Mouse (Mus musculus) forebrain, embryonic 13.5 days (tissue): ENCODE data around the gene Anapc15. TPM values are rescaled to one million over a fixed set of nuclear protein-coding genes. Genes with fewer than 3 reads are reported as not detected.

Experiments
- ATAC-seq: fragments of 200-750 bp; cut with Nextera tagmentation; 2 replicates; pipeline ENCODE4 v1.8.0; 2017
- H3K27ac ChIP-seq: fragments of 300-500 bp; sonication (generic); 2 replicates; pipeline ENCODE4 v1.5.1; 2015; ENCODE audit warnings: inconsistent platforms, mild to moderate bottlenecking, moderate library complexity
- H3K27me3 ChIP-seq: fragments of 300-500 bp; sonication (generic); 2 replicates; pipeline ENCODE4 v1.6.1; 2015; ENCODE audit warnings: mild to moderate bottlenecking, inconsistent platforms
- H3K36me3 ChIP-seq: fragments of 300-500 bp; sonication (generic); 2 replicates; pipeline ENCODE4 v1.6.1; 2015; ENCODE audit warnings: mild to moderate bottlenecking, inconsistent platforms; ENCODE audit not compliant: poor library complexity, severe bottlenecking
- H3K4me1 ChIP-seq: fragments of 300-500 bp; sonication (generic); 2 replicates; pipeline ENCODE4 v1.6.1; 2015; ENCODE audit warnings: inconsistent platforms
- H3K4me2 ChIP-seq: fragments of 300-500 bp; sonication (generic); 2 replicates; pipeline ENCODE4 v1.6.1; 2015; ENCODE audit warnings: inconsistent platforms, mild to moderate bottlenecking, moderate library complexity
- H3K4me3 ChIP-seq: fragments of 300-500 bp; sonication (generic); 2 replicates; pipeline ENCODE4 v1.5.1; 2015; ENCODE audit warnings: mild to moderate bottlenecking, inconsistent platforms
- H3K9ac ChIP-seq: fragments of 300-500 bp; sonication (generic); 2 replicates; pipeline ENCODE4 v1.6.1; 2015; ENCODE audit warnings: mild to moderate bottlenecking, inconsistent platforms
- H3K9me3 ChIP-seq: fragments of 300-500 bp; sonication (generic); replicated peaks from 2 replicates; pipeline ENCODE4 v1.6.1; 2016; ENCODE audit warnings: inconsistent platforms
- WGBS: fragments of 180-500 bp; shearing (Covaris S2); methylation state at CpG from one replicate; pipeline ENCODE4 v1.1.7; 2015; 5-methylcytosine and 5-hydroxymethylcytosine counted together
- polyA plus RNA-seq: library from polyadenylated mRNA; unstranded; fragments of >200 nt; fragmentation: Nextera tagmentation; extraction: Ambion mirVana; gene quantifications from 2 replicates; pipeline ENCODE4 v1.2.1, GENCODE M21; 2015

The Anapc15 gene
- polyA plus RNA-seq, 1 experiment from 2014 or later, result 95.4 TPM

- peaks cover 50% of the 10 kb centered on the region for H3K4me1 ChIP-seq
- no peak overlapping the region for H3K4me3 ChIP-seq
- 0 out of 2 replicates have a peak, but pooled peaks cover 2% of the 10 kb centered on the region for H3K27me3 ChIP-seq
- H3K9me3 ChIP-seq, result no peaks in the 10 kb centered on the region
- WGBS, result 60% methylated on average over 3 of the region's 3 CpGs
- peak; percentile 41; the same call in 1 of the 2 replicates for ATAC-seq
- H3K27ac ChIP-seq, result peak overlapping the region; percentile 57
- H3K36me3 ChIP-seq, result peaks cover 43% of the 10 kb centered on the region
- H3K4me2 ChIP-seq, result peak overlapping the region; percentile 97
- no peak overlapping the region for H3K9ac ChIP-seq
These were observed 29.5 kb upstream of the Anapc15 start for GRCm38 (mm10) chr7:101833916-101834584.

- Histone ChIP-seq H3K27me3 (0 out of 2 replicates have a peak, but pooled peaks cover 2% of the 10 kb centered on the region), H3K27ac (peak overlapping the region; percentile 57), H3K4me3 (peak overlapping the region; percentile 71), H3K9ac (peak overlapping the region; percentile 46), H3K4me1 (peaks cover 50% of the 10 kb centered on the region), H3K36me3 (peaks cover 35% of the 10 kb centered on the region), H3K4me2 (peak overlapping the region; percentile 97), H3K9me3 (no peaks in the 10 kb centered on the region)
- WGBS, result 63% methylated on average over 3 of the region's 3 CpGs
- no peak for ATAC-seq
These were observed 28.6 kb upstream of the Anapc15 start for GRCm38 (mm10) chr7:101834903-101835302.

- no peak for ATAC-seq
- H3K9me3 ChIP-seq, result no peaks in the 10 kb centered on the region
- peaks cover 28% of the 10 kb centered on the region for H3K36me3 ChIP-seq
- H3K27me3 ChIP-seq, result 0 out of 2 replicates have a peak, but pooled peaks cover 2% of the 10 kb centered on the region
- H3K4me3 ChIP-seq, result peak overlapping the region; percentile 71
- H3K27ac ChIP-seq, result peak overlapping the region; percentile 84; the same call in 1 of the 2 replicates
- 46% methylated on average over 5 of the region's 5 CpGs for WGBS
- H3K4me2 ChIP-seq, result peak overlapping the region; percentile 97
- H3K4me1 ChIP-seq, result peaks cover 50% of the 10 kb centered on the region
- peak overlapping the region; percentile 90 for H3K9ac ChIP-seq
These were observed 27.9 kb upstream of the Anapc15 start for GRCm38 (mm10) chr7:101835457-101836109.

- no peaks in the 10 kb centered on the region for H3K9me3 ChIP-seq
- peak overlapping the region; percentile 97 for H3K4me2 ChIP-seq
- peaks cover 50% of the 10 kb centered on the region for H3K4me1 ChIP-seq
- 0 out of 2 replicates have a peak, but pooled peaks cover 2% of the 10 kb centered on the region for H3K27me3 ChIP-seq
- H3K9ac ChIP-seq, result peak overlapping the region; percentile 90
- H3K36me3 ChIP-seq, result peaks cover 19% of the 10 kb centered on the region
- peak overlapping the region; percentile 84 for H3K27ac ChIP-seq
- 0% methylated on average over 51 of the region's 63 CpGs for WGBS
- peak overlapping the region; percentile 71 for H3K4me3 ChIP-seq
- ATAC-seq, result peak; percentile 60
These were observed 27.0 kb upstream of the Anapc15 start for GRCm38 (mm10) chr7:101836271-101837153.

GRCm38 (mm10) chr7:101837154-101837605 is 26.3 kb upstream of the Anapc15 start:
- Histone ChIP-seq H3K4me1 (peaks cover 50% of the 10 kb centered on the region), H3K27ac (peak overlapping the region; percentile 72), H3K9ac (peak overlapping the region; percentile 90), H3K4me2 (peak overlapping the region; percentile 97), H3K9me3 (no peaks in the 10 kb centered on the region), H3K36me3 (peaks cover 12% of the 10 kb centered on the region), H3K27me3 (0 out of 2 replicates have a peak, but pooled peaks cover 2% of the 10 kb centered on the region), H3K4me3 (peak overlapping the region; percentile 71)
- WGBS, result under 1% methylated on average over 20 of the region's 20 CpGs
- peak; percentile 8; the same call in 1 of the 2 replicates for ATAC-seq

- ATAC-seq, result peak; percentile 76
- under 1% methylated on average over 64 of the region's 64 CpGs for WGBS
These were observed 25.7 kb upstream of the Anapc15 start, which contains the start of gene Inppl1 for GRCm38 (mm10) chr7:101837606-101838471. Gene Inppl1 (minus strand): TSS chr7:101838229.

GRCm38 (mm10) chr7:101844186-101844585 is 19.3 kb upstream of the Anapc15 start:
- WGBS, result 83% methylated on average over 6 of the region's 6 CpGs
- H3K4me2 ChIP-seq, result no peak overlapping the region
- H3K4me1 ChIP-seq, result no peaks in the 10 kb centered on the region
- no peaks in the 10 kb centered on the region for H3K27me3 ChIP-seq
- no peaks in the 10 kb centered on the region for H3K9me3 ChIP-seq
- no peak for ATAC-seq
- no peak overlapping the region for H3K4me3 ChIP-seq
- no peak overlapping the region for H3K27ac ChIP-seq
- no peak overlapping the region for H3K9ac ChIP-seq
- no peaks in the 10 kb centered on the region for H3K36me3 ChIP-seq

More at GRCm38 (mm10) chr7:101837606-101838471, 25.7 kb upstream of the Anapc15 start, which contains the start of gene Inppl1:
- H3K27ac ChIP-seq, result peak within 1 kb of the TSS; percentile 72
- peak within 1 kb of the TSS; percentile 97 for H3K4me2 ChIP-seq
- H3K4me1 ChIP-seq, result peaks cover 50% of the 10 kb centered on the region
- H3K27me3 ChIP-seq, result 0 out of 2 replicates have a peak, but pooled peaks cover 2% of the 10 kb centered on the region
- no peaks in the 10 kb centered on the region for H3K9me3 ChIP-seq
- H3K4me3 ChIP-seq, result peak within 1 kb of the TSS; percentile 71
- H3K9ac ChIP-seq, result peak within 1 kb of the TSS; percentile 90
- peaks cover 5% of the 10 kb centered on the region for H3K36me3 ChIP-seq

- no peak for ATAC-seq
- Histone ChIP-seq H3K4me1 (no peaks in the 10 kb centered on the region), H3K4me3 (no peak overlapping the region), H3K36me3 (no peaks in the 10 kb centered on the region), H3K9ac (no peak overlapping the region), H3K27ac (no peak overlapping the region), H3K9me3 (no peaks in the 10 kb centered on the region), H3K4me2 (no peak overlapping the region), H3K27me3 (no peaks in the 10 kb centered on the region)
- 87% methylated on average over 1 of the region's 1 CpGs for WGBS
These were observed 15.6 kb upstream of the Anapc15 start for GRCm38 (mm10) chr7:101847934-101848333.

- Histone ChIP-seq H3K36me3 (no peaks in the 10 kb centered on the region), H3K4me2 (no peak overlapping the region), H3K4me1 (no peaks in the 10 kb centered on the region), H3K27me3 (no peaks in the 10 kb centered on the region), H3K4me3 (no peak overlapping the region), H3K9ac (no peak overlapping the region), H3K9me3 (no peaks in the 10 kb centered on the region), H3K27ac (no peak overlapping the region)
- WGBS, result 86% methylated on average over 6 of the region's 6 CpGs
- no peak for ATAC-seq
These were observed 11.8 kb upstream of the Anapc15 start for GRCm38 (mm10) chr7:101851689-101852088.

GRCm38 (mm10) chr7:101852846-101853245 is 10.7 kb upstream of the Anapc15 start:
- Histone ChIP-seq H3K36me3 (no peaks in the 10 kb centered on the region), H3K27me3 (no peaks in the 10 kb centered on the region), H3K9me3 (no peaks in the 10 kb centered on the region), H3K9ac (no peak overlapping the region), H3K27ac (no peak overlapping the region), H3K4me1 (no peaks in the 10 kb centered on the region), H3K4me2 (no peak overlapping the region), H3K4me3 (no peak overlapping the region)
- WGBS, result 87% methylated on average over 6 of the region's 6 CpGs
- no peak for ATAC-seq

- no peaks in the 10 kb centered on the region for H3K36me3 ChIP-seq
- 81% methylated on average over 2 of the region's 2 CpGs for WGBS
- H3K4me1 ChIP-seq, result no peaks in the 10 kb centered on the region
- H3K27ac ChIP-seq, result no peak overlapping the region
- no peaks in the 10 kb centered on the region for H3K27me3 ChIP-seq
- ATAC-seq, result no peak
- H3K9me3 ChIP-seq, result no peaks in the 10 kb centered on the region
- H3K4me3 ChIP-seq, result no peak overlapping the region
- H3K9ac ChIP-seq, result no peak overlapping the region
- no peak overlapping the region for H3K4me2 ChIP-seq
These were observed 9.7 kb upstream of the Anapc15 start for GRCm38 (mm10) chr7:101853816-101854215.
